Mouse (Mus musculus) liver, adult (tissue): ENCODE measurements around the gene Chrna1.

ENCODE experiments used
- GATA4 ChIP-seq: IDR thresholded peaks from 2 replicates; pipeline ENCODE4 v1.6.1; 2014; ENCODE audit warnings: mild to moderate bottlenecking, low read length; ENCODE audit not compliant: insufficient replicate concordance

Gene Chrna1

GRCm38 (mm10) chr2:73518966-73519365 lies 61.2 kb downstream of the Chrna1 start:
- no peak for TF ChIP-seq GATA4

DNA sequence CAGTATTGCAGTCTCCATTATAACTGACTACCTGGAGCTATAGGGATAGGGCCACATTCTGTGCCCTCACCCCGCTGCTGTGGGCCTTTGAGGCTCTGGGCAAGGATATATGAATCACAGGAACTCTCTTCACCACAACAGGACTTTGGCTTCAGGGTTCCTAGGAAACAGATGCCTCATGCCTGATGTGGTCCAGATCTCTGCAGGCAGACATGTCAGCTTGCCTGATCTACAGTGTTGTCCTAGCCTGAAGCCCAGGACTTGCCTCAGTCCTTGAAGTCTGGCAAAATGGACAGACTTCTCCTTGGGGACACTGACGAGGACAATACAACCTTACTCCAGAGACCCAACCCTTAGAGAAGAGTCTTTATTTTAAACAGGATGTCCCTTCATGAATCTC lies 61.8 kb downstream of the Chrna1 start:
- no peak for TF ChIP-seq GATA4

- no peak for TF ChIP-seq GATA4
These were observed 66.0 kb downstream of the Chrna1 start for GRCm38 (mm10) chr2:73514178-73514577.
